Mouse (Mus musculus) limb, embryonic 12.5 days (tissue): ENCODE results near the gene Prkce. TPM values are rescaled to one million over a fixed set of nuclear protein-coding genes. Genes with fewer than 3 reads are reported as not detected.

ENCODE experiments used
- ATAC-seq: fragments of 200-750 bp; cut with Nextera tagmentation; 2 replicates; pipeline ENCODE4 v1.8.0; 2017; ENCODE audit warnings: low read depth, moderate TSS enrichment; ENCODE audit not compliant: insufficient number of reproducible peaks, insufficient read depth, low FRiP score, low TSS enrichment
- H3K27ac ChIP-seq: fragments of 300-500 bp; sonication (generic); 2 replicates; pipeline ENCODE4 v1.5.1; 2016; ENCODE audit warnings: mild to moderate bottlenecking, moderate library complexity
- H3K27me3 ChIP-seq: fragments of 300-500 bp; sonication (generic); 2 replicates; pipeline ENCODE4 v1.6.1; 2016; ENCODE audit warnings: mild to moderate bottlenecking, moderate library complexity
- H3K36me3 ChIP-seq: fragments of 300-500 bp; sonication (generic); 2 replicates; pipeline ENCODE4 v1.6.1; 2016; ENCODE audit warnings: mild to moderate bottlenecking, moderate library complexity
- H3K4me1 ChIP-seq: fragments of 300-500 bp; sonication (generic); replicated peaks from 2 replicates; pipeline ENCODE4 v1.6.1; 2016
- H3K4me2 ChIP-seq: fragments of 300-500 bp; sonication (generic); 2 replicates; pipeline ENCODE4 v1.6.1; 2016; ENCODE audit warnings: mild to moderate bottlenecking, moderate library complexity
- H3K4me3 ChIP-seq: fragments of 300-500 bp; sonication (generic); replicated peaks from 2 replicates; pipeline ENCODE4 v1.5.1; 2016; ENCODE audit warnings: mild to moderate bottlenecking
- H3K9ac ChIP-seq: fragments of 300-500 bp; sonication (generic); replicated peaks from 2 replicates; pipeline ENCODE4 v1.6.1; 2016; ENCODE audit warnings: mild to moderate bottlenecking, moderate library complexity
- H3K9me3 ChIP-seq: fragments of 300-500 bp; sonication (generic); 2 replicates; pipeline ENCODE4 v1.6.1; 2016; ENCODE audit warnings: mild to moderate bottlenecking, moderate library complexity
- WGBS: fragments of 180-500 bp; shearing (Covaris S2); methylation state at CpG from one replicate; pipeline ENCODE4 v1.1.7; 2016; 5-methylcytosine and 5-hydroxymethylcytosine counted together
- polyA plus RNA-seq: library from polyadenylated mRNA; unstranded; fragments of >200 nt; fragmentation: Nextera tagmentation; extraction: Ambion mirVana; gene quantifications from 2 replicates; pipeline ENCODE4 v1.2.1, GENCODE M21; 2016

Prkce gene
- polyA plus RNA-seq, 1 experiment from 2014 or later = 7.7 TPM

DNA sequence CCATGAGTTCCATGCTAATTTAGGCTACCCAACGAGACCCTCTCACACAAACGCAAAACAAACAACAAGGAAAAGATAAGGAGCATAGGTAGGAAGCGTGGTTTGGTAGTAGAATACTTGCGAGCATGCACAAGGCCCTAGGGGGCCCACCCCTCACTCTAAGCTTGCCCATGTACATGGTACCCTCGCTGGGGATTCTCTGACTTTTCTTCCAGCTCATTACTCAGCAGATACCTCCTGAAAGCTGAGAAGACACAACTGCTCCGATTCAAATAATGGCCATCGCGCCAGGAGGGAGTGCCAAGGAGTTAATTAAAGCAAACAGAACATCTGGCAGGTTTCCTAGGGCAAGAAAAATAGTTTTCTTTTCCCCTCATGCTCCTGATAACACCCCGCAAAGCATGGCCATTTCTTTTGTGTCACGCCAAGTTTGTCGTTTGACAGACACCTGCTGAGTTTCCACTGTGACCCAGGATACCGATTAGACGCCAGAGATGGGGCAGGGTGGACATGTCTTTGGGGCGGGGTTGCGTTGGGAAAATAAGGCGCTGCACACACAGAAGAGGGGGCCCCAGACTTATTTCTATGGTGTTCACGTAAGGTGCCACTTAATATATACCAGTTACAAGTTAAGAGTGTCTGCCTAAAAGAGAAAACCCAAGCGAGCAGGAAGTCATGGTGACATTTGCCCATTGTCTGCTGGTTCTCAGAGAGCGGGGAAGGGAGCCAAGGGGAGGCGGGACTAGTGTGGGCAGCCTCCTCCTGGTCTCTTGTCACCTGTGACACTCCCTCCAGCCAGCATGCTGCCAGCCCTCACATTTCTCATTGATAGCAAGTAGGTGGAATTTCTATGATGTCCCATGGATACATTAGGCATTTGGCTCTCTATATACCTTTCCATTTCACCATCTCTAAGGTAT, 36.2 kb downstream of the Prkce start:
- H3K4me1 ChIP-seq = 0 out of 2 replicates have a peak, but pooled peaks cover 2% of the 10 kb centered on the region
- H3K4me2 ChIP-seq = no peak overlapping the region
- H3K36me3 ChIP-seq = no peaks in the 10 kb centered on the region
- H3K27ac ChIP-seq = no peak overlapping the region
- no peaks in the 10 kb centered on the region for H3K9me3 ChIP-seq
- no peak overlapping the region for H3K4me3 ChIP-seq
- ATAC-seq = no peak
- 80% methylated on average over 20 of the region's 20 CpGs for WGBS
- H3K9ac ChIP-seq = no peak overlapping the region
- H3K27me3 ChIP-seq = no peaks in the 10 kb centered on the region

DNA sequence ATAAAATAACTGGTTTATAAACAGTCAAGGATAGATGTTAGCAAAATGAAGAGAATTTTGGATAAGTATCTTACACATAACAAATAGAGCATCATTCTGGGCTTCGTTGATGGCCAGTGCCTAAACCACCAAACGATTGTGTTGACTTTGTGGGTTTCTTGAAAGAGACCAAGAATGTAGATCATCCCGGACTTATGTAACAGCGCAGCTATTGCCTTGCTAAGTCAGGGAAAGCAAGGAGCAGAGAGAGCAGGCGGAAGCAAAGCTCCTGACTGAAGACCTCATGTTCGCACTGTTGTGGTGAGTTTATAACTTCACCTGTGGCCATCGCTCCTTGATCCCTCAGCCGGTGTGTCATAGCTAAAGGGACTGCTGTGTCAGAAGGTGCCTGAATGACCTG, 38.7 kb downstream of the Prkce start:
- Histone ChIP-seq H3K36me3 (no peaks in the 10 kb centered on the region), H3K4me2 (no peak overlapping the region), H3K9ac (no peak overlapping the region), H3K4me3 (no peak overlapping the region), H3K27ac (no peak overlapping the region), H3K9me3 (no peaks in the 10 kb centered on the region), H3K4me1 (0 out of 2 replicates have a peak, but pooled peaks cover 2% of the 10 kb centered on the region), H3K27me3 (no peaks in the 10 kb centered on the region)
- no peak for ATAC-seq
- WGBS = 89% methylated on average over 8 of the region's 8 CpGs

- 91% methylated on average over 17 of the region's 17 CpGs for WGBS
- ATAC-seq = no peak
- Histone ChIP-seq H3K4me1 (0 out of 2 replicates have a peak, but pooled peaks cover 2% of the 10 kb centered on the region), H3K36me3 (no peaks in the 10 kb centered on the region), H3K9ac (no peak overlapping the region), H3K27ac (no peak overlapping the region), H3K27me3 (no peaks in the 10 kb centered on the region), H3K4me2 (no peak overlapping the region), H3K4me3 (no peak overlapping the region), H3K9me3 (no peaks in the 10 kb centered on the region)
Observed at GRCm38 (mm10) chr17:86208057-86208820, 40.7 kb downstream of the Prkce start.

DNA sequence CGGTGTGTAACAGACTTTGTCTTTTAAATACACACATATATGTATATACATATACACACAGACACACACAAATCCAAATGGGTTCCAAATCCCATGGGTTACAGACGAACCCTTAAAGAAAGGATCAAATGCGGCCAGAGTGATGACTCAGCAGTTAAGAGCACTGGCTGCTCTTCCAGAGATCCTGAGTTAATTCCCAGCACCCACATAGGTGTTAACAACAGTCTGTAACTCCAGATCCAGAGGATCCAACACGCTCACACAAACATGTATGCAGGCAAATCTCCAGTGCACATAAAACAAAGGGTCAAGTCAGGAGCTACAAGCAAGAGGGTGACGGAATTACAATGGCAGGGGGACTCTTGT, 41.2 kb downstream of the Prkce start:
- no peak overlapping the region for H3K9ac ChIP-seq
- H3K36me3 ChIP-seq = no peaks in the 10 kb centered on the region
- WGBS = 90% methylated on average over 5 of the region's 5 CpGs
- no peak overlapping the region for H3K4me3 ChIP-seq
- H3K27ac ChIP-seq = no peak overlapping the region
- 0 out of 2 replicates have a peak, but pooled peaks cover 2% of the 10 kb centered on the region for H3K4me1 ChIP-seq
- H3K27me3 ChIP-seq = no peaks in the 10 kb centered on the region
- H3K4me2 ChIP-seq = no peak overlapping the region
- no peaks in the 10 kb centered on the region for H3K9me3 ChIP-seq
- ATAC-seq = no peak

GRCm38 (mm10) chr17:86209680-86210251, 42.2 kb downstream of the Prkce start:
- Histone ChIP-seq H3K9ac (no peak overlapping the region), H3K4me2 (no peak overlapping the region), H3K27ac (no peak overlapping the region), H3K36me3 (no peaks in the 10 kb centered on the region), H3K4me1 (0 out of 2 replicates have a peak, but pooled peaks cover 2% of the 10 kb centered on the region), H3K27me3 (no peaks in the 10 kb centered on the region), H3K9me3 (no peaks in the 10 kb centered on the region), H3K4me3 (no peak overlapping the region)
- no peak for ATAC-seq
- WGBS = 90% methylated on average over 13 of the region's 13 CpGs

DNA sequence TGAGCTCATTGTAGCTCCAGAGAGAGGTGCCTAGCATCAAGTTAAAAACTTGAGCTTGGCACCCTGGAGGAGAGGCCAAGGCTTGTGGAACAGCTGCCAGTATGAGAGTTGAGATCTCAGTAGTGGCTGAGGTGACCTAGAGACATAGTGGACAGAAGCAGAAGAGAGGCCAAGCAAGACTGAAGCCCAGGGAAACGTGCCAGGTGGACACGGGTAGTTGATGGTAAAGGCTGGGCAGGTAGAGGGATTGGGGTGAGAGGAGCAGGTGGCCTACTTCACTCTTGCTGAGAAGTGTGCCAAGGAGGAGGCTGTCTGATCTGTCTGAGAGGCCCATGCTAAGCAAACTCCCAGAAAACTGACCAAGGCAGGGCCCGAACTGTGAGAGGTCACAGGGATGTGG, 44.6 kb downstream of the Prkce start:
- no peaks in the 10 kb centered on the region for H3K4me1 ChIP-seq
- ATAC-seq = no peak
- WGBS = 91% methylated on average over 3 of the region's 3 CpGs

DNA sequence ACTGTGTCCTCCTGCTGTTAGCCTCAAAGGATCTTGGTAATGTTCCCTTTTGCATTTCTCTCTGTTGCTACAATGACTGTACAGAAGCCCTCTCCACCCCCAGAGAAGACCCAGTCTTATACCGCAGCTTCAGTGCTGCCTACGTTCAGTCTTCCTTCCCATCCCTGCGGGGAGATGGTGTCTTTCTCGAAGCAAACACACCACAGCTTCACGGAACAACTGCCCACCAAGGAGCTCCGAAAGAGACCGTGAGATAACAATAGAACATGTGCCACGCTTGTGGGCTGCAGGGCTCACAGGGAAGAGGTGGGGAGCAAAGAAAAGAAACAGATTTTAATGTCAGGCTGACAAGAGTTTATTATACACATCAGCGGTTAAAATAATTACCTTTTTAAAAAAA, 46.7 kb downstream of the Prkce start:
- Histone ChIP-seq H3K27ac (no peak overlapping the region), H3K9ac (no peak overlapping the region), H3K4me2 (no peak overlapping the region), H3K36me3 (no peaks in the 10 kb centered on the region), H3K27me3 (no peaks in the 10 kb centered on the region), H3K9me3 (no peaks in the 10 kb centered on the region), H3K4me3 (no peak overlapping the region), H3K4me1 (no peaks in the 10 kb centered on the region)
- ATAC-seq = no peak
- 72% methylated on average over 9 of the region's 9 CpGs for WGBS

More for the DNA sequence above, 44.6 kb downstream of the Prkce start:
- H3K9ac ChIP-seq = no peak overlapping the region
- H3K27ac ChIP-seq = no peak overlapping the region
- H3K36me3 ChIP-seq = no peaks in the 10 kb centered on the region
- H3K4me3 ChIP-seq = no peak overlapping the region
- no peaks in the 10 kb centered on the region for H3K9me3 ChIP-seq
- no peaks in the 10 kb centered on the region for H3K27me3 ChIP-seq
- H3K4me2 ChIP-seq = no peak overlapping the region

DNA sequence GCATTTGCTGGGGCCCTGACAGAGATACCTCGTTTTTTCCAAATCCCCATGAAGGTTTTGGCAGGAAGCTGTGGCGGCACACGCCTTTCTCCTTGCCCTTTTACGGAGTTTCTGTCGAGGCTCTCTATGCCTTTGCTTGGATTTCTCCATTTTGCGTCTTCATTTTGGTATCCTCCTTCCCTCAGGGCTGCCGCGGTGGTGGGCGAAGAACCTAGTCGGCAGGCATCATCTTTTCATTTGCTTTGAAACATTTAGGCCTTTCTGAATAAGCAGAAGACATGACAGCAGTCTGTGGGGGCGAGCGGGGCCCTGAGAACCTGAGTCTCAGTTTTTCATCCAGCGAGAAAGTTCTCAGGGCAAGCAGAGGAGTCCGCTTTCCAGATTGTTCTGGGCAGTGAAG, 47.2 kb downstream of the Prkce start:
- Histone ChIP-seq H3K9me3 (no peaks in the 10 kb centered on the region), H3K4me1 (no peaks in the 10 kb centered on the region), H3K27ac (no peak overlapping the region), H3K27me3 (no peaks in the 10 kb centered on the region), H3K4me3 (no peak overlapping the region), H3K9ac (no peak overlapping the region), H3K4me2 (no peak overlapping the region), H3K36me3 (no peaks in the 10 kb centered on the region)
- 85% methylated on average over 14 of the region's 14 CpGs for WGBS
- ATAC-seq = no peak

GRCm38 (mm10) chr17:86215771-86216170, 48.2 kb downstream of the Prkce start:
- Histone ChIP-seq H3K4me3 (no peak overlapping the region), H3K36me3 (no peaks in the 10 kb centered on the region), H3K4me2 (no peak overlapping the region), H3K9me3 (no peaks in the 10 kb centered on the region), H3K27me3 (no peaks in the 10 kb centered on the region), H3K9ac (no peak overlapping the region), H3K27ac (no peak overlapping the region), H3K4me1 (no peaks in the 10 kb centered on the region)
- no peak for ATAC-seq
- WGBS = 80% methylated on average over 7 of the region's 7 CpGs

- Histone ChIP-seq H3K4me1 (no peaks in the 10 kb centered on the region), H3K27ac (no peak overlapping the region), H3K36me3 (no peaks in the 10 kb centered on the region), H3K4me2 (no peak overlapping the region), H3K9me3 (no peaks in the 10 kb centered on the region), H3K4me3 (no peak overlapping the region), H3K27me3 (no peaks in the 10 kb centered on the region), H3K9ac (no peak overlapping the region)
- WGBS = 82% methylated on average over 5 of the region's 5 CpGs
- ATAC-seq = no peak
Observed at GRCm38 (mm10) chr17:86217468-86217867, 49.9 kb downstream of the Prkce start.

DNA sequence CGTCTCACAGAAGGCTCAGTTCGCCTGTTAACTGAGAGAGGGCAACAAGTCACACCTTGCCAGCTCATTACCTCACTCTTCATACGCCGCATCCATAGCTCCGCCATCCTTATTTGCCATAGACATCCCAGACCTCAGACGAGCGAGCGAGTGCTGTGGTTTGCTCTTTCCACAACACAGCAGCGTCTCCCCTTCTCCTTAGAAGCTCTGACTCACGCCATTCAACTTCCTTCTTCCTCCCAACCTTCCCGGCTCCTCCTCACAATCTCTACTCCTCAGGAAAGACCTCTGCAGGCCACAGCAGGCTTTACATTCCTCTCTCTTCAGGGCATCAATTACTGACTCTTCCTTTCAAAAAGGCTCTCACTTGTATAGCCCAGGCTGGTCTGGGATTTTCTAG, 51.0 kb downstream of the Prkce start:
- no peak for ATAC-seq
- 87% methylated on average over 11 of the region's 11 CpGs for WGBS
- H3K27ac ChIP-seq = no peak overlapping the region
- no peaks in the 10 kb centered on the region for H3K27me3 ChIP-seq
- H3K4me1 ChIP-seq = no peaks in the 10 kb centered on the region
- no peak overlapping the region for H3K4me3 ChIP-seq
- no peak overlapping the region for H3K4me2 ChIP-seq
- no peaks in the 10 kb centered on the region for H3K36me3 ChIP-seq
- H3K9ac ChIP-seq = no peak overlapping the region
- H3K9me3 ChIP-seq = no peaks in the 10 kb centered on the region
